Mouse (Mus musculus) 3T3-L1 (cell line): ENCODE measurements around the gene Pcca.
"Not testable (repeated sequence)": the region's sequence is repeated elsewhere in the genome, so short reads cannot be mapped to it uniquely, and the experiment has no call there.

Experiments used
- DNase-seq: peaks from one replicate; pipeline ENCODE4 v3.0.0-alpha.2; 2015; ENCODE audit warnings: low read depth, low spot score

Pcca gene

DNA sequence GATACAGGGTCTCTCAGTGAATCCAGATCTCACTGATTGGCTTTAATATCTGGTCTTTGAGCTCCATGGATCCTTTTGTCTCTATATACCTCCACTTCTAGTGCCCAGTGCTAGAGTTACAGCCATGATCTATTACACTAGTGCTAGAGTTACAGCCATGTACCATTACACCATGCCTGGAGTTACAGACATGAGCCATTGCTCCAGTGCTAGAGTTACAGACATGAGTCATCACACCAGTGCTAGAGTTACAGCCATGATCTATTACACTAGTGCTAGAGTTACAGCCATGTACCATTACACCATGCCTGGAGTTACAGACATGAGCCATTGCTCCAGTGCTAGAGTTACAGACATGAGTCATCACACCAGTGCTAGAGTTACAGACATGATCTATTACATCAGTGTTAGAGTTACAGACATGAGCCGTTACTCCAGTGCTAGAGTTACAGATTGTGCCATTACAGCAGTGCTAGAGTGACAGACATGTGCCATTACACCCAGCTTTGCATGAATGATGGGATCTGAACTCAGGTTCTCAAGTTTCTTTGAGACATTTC, 26.8 kb downstream of the Pcca start:
- DNase-seq = peak; percentile 10

- DNase-seq = no peak
These were observed 36.7 kb downstream of the Pcca start for GRCm38 (mm10) chr14:122570862-122571261.

DNA sequence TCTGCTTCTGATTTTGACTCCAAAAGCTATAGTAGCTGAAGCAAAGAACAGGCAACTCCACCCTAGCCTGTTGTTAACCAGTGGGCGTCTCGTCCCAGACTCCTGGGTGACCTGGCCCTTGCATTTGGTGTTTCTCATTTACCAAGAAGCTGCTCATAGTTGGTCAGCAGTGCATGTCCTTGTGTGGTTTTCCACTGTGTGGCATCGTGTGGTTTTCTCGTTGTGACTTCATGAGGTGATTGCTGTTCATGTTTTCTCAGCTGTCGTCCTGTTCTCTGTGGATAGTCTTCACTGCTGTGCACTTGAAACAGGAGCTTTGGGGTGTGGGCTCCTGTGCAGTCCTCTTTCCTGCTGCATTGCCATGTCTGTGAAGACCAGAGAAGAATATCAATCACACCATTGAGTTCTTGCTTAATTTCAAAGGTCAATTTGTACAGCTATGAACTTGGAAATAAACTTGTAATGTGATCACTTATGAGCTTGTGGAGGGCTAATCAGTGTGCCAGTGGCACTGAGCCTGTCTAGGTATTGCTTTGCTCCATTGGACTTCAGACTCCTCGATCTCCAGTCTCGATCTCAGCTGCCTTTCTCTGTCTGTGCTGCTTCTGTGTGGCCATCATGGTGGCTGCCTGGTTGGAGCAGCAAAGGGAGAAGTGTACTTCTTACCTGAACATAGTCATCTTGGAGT, 40.1 kb downstream of the Pcca start:
- no peak for DNase-seq

GRCm38 (mm10) chr14:122577816-122578215, 43.7 kb downstream of the Pcca start:
- no peak for DNase-seq

DNA sequence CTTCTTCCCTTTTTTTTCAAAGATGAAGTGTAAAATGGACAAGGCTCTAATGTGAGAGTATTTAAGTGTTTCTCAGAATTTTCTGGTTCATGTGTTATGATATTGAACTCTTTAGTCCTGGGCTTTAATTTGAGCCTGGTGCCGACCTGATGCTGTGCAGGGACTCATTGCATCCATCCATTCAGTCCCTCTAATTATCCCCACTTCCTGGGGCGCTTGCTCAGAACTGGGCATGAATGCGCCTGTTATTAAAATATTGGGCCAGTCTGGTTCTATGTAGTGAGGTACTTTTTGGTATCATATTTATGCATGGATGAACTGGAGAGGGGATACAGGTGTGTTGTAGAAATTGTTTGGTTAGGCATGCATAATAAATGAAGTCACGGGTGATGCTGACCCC, 47.9 kb downstream of the Pcca start:
- no peak for DNase-seq

DNA sequence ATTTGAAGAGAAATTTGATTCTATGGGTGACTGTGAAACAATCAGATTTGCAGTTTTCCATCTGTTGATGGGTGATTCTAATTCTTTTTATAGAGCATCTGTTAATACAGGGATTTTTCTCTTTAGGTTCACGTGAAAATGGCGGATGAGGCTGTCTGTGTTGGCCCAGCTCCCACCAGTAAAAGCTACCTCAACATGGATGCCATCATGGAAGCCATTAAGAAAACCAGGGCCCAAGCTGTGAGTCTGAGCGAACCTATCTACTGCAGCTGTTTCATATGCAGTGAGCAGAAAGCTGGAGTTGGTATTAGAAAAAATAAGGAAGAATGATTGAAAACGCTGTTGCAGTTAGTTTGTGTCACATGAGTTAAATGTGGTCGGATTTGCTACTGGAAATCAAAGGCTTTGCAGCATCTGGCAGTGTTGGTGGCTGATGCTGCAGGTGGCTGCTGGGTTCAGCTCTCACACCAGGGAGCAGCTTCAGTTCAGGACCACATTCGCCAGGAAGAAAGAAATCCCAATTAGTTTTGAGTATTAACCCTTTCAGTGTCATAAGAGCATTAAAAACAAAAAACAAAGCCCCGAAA, 48.5 kb downstream of the Pcca start:
- no peak for DNase-seq

DNA sequence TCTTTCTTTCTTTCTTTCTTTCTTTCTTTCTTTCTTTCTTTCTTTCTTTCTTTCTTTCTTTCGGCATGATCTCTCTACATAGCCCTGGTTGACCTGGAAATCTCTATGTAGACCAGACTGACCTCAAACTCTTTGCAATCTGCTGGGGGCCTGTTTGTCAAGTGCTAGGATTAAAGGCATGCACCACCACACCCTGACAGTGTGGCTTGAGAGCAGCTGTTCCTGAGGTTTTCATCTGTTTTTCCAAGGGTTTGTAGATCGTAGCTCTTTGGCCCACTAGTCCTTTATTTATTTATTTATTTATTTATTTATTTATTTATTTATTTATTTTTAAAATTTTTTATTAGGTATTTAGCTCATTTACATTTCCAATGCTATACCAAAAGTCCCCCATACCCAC, 50.0 kb downstream of the Pcca start:
- not testable (repeated sequence) for DNase-seq

- DNase-seq = no peak
These were observed 52.8 kb downstream of the Pcca start for GRCm38 (mm10) chr14:122586942-122587341.

DNA sequence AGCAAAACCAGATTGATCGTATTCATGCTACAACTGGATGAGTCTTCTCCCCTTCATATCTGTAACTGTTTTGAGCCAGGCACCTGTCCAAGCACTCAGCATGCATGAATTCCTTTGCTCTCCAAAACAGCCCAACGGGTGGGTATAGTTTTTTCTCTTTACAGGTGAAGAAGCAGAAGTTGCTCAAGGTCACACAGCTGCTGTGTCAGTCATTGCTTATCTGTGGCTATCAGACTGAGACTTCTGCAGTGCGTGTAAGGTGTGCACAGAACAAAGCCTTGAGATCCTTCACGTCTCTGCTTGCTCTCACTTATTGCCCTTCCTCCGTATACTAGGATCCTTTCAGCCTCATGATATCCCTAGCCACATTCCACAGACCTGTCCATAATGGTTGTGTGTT, 63.4 kb downstream of the Pcca start:
- DNase-seq = no peak

DNA sequence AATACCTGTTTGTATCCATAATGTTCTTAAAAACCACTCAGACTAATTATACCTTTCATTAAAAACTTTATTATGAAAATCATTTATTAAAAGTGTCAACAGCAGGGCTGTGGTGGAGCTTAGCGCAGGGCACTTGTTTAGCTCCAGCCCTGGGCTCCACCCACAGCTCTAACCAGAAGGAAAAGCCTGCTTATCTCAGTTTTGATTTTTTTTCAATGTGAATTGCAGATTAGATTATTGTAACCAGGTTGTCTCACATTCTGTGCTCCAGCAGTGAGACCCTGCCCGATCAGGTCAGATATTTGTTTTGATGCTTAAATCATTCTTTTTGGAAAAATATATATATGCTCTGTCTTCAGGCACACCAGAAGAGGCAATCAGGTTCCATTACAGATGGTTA, 64.7 kb downstream of the Pcca start:
- no peak for DNase-seq

DNA sequence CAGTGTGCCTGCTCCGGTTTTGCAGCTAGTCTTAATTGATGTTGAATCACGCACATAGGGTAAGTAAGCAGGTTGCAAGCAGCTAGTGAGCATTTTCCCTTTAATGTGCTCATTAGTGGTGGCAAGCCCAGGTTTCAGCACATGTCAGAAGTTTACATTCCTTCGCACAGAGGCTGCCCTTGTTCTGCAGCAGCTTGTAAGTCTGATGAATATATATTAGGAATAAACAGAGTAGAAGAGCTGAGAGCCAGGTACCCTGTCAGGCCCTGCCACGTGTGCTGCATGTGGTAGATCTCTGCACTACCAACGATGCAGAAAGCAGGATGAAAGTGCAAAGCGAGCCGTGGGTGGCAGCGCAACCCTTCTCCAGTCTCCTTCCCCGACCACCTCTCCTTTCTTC, 65.7 kb downstream of the Pcca start:
- no peak for DNase-seq

DNA sequence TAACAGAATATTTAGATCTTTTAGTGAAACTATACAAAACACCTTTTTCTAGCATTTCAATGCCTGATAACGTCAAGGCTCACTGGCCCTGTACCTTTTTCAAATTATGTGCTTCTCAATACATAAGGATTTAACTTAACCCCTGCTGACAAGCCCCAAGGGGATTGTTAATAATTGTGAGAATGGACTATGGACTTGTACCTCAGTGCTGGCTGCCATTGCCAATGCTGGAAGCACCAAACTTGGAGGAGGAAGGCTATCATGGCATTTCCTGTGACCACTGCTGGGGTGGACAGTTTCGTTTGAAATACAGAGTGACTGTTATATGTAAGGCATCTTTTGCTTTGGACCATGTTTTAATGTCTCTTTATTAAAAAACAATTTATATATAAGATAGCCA, 68.6 kb downstream of the Pcca start:
- no peak for DNase-seq

- no peak for DNase-seq
These were observed 72.4 kb downstream of the Pcca start for GRCm38 (mm10) chr14:122606499-122606898.

DNA sequence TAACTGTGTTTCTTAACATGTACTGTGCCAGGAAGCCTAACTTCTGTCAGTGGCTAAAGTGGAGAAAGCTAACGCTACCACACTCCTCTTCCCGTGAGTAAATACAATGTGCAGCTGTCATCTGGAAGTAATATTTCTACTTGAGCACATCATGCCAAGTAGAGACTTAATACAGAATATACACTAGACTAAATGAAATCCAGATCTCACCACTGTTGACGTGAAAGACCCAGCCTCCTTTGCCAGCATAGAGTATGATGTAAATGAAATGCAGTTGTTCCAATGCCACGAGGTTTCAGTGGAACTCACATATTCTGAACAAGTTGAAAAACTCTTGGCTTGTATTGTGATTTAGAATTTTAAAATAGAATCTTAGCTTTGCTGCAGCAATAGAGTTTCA, 73.3 kb downstream of the Pcca start:
- peak; percentile 24 for DNase-seq

DNA sequence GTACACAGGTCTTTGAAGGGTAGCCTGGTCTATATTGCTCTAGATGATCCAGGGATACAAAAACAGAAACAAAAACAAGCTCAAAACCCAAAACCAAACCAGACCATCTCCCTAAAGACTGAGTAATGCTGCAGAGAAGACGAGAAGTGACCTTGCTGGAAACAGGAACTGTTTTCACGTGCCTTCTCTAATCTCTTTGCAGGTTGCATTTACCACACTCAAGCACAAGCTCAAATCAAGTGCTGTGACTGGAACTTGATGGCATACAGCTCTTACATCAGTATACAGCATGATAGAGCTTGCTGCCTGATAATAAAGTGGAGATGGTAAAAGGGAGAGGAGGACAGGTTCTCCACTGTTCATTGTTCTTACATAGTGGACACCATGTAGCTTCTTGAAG, 74.2 kb downstream of the Pcca start:
- DNase-seq = no peak

DNA sequence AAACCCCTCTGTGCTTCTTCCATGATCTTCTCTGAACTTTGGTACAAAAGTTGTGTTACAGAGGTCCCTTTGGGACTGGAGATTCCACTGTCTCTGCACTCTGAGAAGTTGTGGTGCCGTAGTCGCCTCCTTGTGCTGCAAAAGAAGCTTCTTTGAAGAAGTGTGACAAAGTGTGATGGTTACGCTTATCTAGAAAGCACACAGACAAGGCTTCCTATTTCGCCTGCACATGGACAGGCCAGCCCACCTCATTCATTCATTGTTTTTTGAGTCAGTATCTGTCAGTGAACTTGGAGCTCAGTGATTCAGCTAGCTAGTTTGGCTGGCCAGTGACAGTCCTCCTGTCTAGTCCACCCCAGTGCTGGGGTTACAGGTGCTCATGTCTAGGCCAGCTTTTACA, 76.9 kb downstream of the Pcca start:
- DNase-seq = no peak

DNA sequence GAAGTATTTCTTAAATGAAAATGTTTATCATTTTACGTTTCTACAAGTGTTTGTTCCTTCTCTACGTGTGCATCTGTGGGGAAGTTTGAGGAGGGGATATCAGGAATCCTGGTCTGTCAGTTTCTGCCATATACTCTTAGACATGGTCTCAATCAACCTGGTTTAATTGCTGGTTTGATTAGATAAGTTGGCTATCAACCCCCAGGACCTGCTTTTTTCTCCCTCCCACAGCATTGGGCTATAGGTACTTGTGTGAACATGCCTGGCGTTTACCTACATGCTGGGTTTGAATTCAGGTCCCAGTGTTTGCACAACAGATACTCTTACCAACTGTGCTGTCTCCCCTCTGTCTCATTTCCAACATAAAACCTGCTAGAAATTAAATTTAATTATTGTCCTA, 78.2 kb downstream of the Pcca start:
- no peak for DNase-seq

GRCm38 (mm10) chr14:122617656-122618055, 83.5 kb downstream of the Pcca start:
- peak; percentile 64 for DNase-seq

DNA sequence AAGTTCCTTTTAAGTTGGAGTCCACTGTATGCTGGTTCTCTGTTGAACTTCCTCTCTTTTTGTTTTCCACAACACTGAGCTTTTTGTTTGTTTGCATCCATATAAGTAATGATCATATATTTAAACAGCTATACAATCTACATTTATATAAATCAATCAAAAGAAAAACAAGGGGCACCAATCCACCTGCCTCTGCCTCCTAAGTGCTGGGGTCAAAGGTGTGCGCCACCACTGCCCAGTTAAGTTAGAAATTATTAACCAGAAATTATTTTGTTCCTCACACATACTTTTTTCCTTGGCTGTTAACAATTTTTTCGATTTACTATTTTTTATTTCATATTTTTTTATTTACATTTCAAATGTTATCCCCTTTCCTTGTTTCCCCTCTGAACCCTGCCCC, 99.3 kb downstream of the Pcca start:
- DNase-seq = no peak

DNA sequence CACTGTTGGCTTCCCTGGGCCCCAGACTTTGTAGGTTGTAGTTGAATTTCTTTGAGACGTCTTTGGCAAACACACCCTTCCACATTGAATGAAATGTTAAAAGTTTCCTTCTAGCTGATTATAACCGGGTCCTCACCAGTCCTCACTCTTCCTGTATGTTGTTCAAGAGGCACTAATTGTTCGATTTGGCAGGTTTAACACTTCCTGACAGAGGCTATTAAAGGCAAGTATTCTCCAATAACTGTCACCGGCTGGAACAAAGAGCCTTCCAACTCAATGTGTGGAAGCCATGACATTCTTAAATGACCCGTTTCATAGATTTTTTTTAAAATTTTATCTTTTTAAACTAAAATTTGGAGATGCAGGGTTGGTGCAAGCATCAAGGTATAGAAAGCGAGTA, 102.5 kb downstream of the Pcca start:
- DNase-seq = no peak

GRCm38 (mm10) chr14:122637798-122638555, 103.9 kb downstream of the Pcca start:
- DNase-seq = peak; percentile 40

GRCm38 (mm10) chr14:122639168-122639720, 105.1 kb downstream of the Pcca start:
- no peak for DNase-seq
